Mouse (Mus musculus) kidney, postnatal 36 days (tissue): ENCODE measurements around the gene Gm5142.

Experiments
- DNase-seq, 2 experiments: peaks; one replicate each; pipeline ENCODE4 v3.0.0; 2021 to 2022; ENCODE audit warnings: mixed read lengths in 2 of 2

The Gm5142 gene

DNA sequence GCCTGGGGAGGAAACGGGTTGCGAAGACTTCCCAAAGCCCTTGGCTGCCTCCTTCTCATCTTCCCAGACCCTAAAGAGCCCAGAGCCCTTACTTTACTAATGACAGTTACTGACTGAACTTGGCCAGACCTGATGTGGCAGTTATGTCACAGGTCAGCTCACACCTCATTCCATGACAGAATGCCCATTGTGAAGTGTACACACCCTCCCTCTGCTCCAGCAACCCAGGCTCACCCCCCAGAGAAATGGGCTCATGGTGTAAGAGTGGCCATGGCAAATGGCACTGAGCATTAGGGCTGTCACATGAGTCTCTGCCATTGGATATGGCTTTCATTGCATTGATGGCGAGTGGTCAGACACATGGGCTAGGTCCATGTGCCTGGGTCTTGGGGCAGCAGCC, at the start of gene Gm5142:
TSS of gene Gm5142 (minus strand) at position 101 of the 400 bp plus-strand sequence.
- DNase-seq: no peak

GRCm38 (mm10) chr14:59226240-59226639, 47.7 kb upstream of the Gm5142 start:
- no peak for DNase-seq

DNA sequence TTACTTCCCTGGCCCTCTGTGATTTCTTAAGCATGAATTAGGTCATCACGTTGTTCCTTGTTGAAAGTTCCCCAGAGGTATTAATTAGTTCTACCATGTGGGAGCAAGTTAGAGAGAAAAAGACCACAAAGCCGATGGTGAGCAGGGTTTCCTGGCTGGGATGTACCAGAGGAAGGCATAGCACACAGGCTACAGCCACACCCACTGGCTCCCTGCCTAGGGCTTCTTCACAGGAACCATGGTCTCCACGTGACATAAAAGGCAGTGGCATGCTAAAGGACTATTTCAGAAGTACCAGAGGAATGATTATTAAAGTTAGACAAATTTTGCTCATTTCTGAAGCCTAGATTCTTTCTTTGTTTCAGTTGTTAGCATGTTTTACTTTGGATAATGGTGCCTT, 40.7 kb upstream of the Gm5142 start:
- peak; percentile 21 to 56 for DNase-seq

DNA sequence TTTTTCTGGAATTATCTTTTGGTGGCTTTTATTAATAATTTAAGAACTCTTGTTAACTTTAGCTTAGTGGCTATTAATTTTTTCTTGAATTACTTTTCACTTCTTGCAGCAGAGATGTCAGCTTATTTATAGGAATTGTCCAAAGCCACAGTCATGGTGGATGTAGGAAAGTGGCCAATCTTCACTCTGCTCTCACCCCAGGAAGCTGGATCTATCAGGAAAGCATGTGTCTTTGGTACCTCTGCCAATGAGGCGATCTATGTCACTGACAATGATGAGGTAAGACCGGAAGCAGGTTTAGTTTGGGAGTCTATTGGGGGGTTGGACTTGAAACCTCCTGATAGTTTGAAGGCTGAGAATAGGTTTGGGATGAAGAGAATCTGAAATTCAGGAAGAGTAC, 31.3 kb upstream of the Gm5142 start:
- DNase-seq: no peak

DNA sequence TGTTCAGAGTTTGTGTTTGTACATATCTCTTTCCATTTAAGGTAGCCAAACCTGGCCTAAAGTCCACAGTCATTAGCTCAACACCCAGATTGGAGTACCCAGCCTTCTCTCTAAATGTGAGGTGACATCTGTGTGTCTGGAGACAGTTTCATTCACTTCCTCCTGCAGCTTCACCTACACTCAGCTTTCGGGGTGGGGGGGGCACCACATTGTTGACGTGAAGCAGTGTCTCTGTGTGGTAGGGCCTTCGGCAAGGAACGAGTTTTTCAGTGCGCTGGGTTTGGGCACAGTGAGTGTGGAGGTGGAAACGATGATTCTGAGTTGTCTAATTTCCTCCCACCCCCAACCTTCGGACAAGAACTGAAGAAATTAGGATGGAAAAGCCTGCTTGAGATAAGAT, 30.5 kb upstream of the Gm5142 start:
- no peak for DNase-seq

DNA sequence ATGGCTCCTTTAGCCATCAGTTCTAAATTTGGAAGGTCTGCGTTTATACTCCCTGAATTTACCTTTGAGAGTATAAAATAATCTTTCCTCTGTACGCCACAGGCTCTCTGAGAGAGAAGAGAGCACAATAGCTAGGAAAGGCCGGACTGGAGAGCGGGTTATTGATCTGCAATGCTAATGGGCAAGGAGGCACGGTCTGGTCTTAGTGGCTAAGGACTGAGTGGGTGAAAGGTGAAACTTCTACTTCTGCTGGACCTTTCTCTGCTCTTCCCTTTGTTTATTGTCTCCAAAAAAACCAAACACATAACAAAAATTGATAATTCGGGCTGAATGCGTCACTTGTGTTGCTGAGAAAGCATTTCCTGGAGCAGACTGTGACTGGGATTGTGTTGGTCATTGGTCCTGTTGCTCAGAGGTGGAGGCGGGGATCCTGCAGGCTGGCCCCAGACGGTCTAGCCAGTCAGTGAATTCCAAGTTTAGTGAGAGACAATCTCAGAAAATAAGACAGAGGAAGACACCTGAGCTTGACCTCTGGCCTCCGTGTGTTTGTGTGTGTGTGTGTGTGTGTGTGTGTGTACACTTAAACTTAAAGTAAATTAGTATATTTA, 27.5 kb upstream of the Gm5142 start:
- no peak for DNase-seq

DNA sequence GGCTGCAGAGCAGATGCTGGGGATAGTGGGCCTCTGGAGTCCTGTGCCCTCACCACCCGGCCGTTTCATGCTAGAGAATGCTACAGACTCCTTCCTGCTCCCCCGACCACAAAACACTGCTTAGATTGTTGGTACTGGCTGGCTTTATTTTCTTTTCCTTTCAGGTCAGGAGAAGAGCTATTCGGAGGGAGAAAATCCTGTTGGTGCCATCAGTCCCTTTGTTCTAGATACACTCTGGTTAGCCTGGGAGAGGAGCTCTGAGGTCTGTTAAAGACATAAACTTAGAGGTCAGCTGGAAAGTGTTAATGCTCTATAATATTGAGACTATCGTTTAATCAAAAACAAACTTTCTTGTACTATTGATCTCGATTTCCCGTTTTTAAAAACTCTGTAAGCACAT, 26.9 kb upstream of the Gm5142 start:
- DNase-seq: no peak

GRCm38 (mm10) chr14:59201604-59202215, 23.2 kb upstream of the Gm5142 start:
- DNase-seq: no peak

GRCm38 (mm10) chr14:59200711-59201603, 22.4 kb upstream of the Gm5142 start, which contains the start of gene Rcbtb1:
Gene Rcbtb1, plus strand, starts transcription at chr14:59201209.
- DNase-seq: peak; percentile 95 to 97

DNA sequence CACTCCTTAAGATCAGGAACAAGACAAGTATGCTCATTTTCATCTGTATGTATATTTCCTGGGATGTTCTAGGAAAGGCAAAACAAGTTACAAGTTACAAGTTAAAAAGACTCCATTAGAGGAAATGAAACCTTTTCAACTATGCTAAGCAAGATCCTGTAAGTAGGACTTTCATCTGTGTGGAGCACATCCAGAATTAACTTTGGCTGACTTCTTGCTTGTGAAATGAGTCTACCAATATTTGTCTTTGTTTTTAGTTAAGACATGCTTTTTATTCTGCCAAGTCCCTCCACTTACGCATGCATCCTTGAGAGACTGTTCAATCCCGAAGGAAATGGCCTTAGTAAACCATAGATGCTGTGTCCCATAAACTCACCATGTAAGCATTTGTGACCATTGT, 7.6 kb upstream of the Gm5142 start:
- DNase-seq: no peak

DNA sequence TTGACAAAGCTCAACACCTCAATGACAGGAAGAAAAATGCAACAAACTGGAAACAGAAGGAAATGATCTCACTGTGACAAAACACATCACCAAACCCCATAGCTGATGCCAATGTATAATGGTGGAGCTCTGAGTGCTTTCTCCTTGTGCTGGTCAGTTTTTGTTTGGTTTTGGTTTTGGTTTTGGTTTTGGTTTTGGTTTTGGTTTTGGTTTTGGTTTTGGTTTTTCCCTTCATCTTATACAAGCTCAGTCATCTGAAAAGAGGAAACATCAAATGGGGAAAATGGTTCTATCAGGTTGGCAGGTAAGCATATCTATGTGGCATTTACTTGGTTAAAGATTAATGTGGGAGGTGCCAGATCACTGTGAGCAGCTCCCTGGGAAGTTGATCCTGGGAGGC, 7.0 kb upstream of the Gm5142 start:
- DNase-seq: no peak

GRCm38 (mm10) chr14:59182732-59183131, 4.2 kb upstream of the Gm5142 start:
- DNase-seq: no peak

- DNase-seq: peak; percentile 71 to 87
Observed at GRCm38 (mm10) chr14:59157016-59157698, 21.4 kb downstream of the Gm5142 start.

DNA sequence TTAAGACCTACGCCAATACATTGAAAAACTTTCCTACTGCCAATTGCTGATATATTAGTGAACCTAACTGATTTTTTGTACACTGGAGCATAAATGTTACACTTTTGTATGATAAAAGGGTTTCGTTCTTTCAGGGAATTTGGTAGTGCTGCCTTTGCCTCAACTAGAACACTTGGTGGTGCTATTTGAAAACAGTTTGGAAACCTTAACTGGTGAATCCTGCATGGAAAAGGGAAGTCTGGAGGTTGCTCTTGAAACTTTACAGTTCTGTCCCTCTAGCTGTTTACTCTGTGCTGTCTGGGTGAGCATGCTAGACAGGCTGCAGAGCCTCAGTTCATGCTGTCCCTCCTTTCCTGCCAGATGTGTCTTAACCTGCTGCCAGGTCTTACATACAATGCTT, 23.0 kb downstream of the Gm5142 start:
- DNase-seq: peak in 1 of 2 experiments; percentile 16

DNA sequence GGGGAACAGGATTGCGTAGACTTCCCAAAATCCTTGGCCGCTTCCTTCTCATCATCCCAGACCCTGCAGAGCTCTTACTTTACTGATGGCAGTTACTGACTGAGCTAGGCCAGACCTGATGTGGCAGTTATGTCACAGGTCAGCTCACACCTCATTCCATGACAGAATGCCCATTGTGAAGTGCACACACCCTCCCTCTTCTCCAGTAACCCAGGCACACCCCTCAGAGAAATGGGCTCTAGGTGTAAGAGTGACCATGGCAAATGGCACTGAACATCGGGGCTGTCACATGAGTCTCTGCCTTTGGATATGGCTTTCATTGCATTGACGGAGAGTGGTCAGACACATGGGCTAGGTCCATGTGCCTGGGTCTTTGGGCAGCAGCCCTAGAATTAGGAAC, 35.8 kb downstream of the Gm5142 start, which contains the start of gene 1700129C05Rik:
TSS of gene 1700129C05Rik (minus strand) at position 101 of the 400 bp plus-strand sequence.
- DNase-seq: no peak

- DNase-seq: no peak
Observed at GRCm38 (mm10) chr14:59114281-59114680, 64.3 kb downstream of the Gm5142 start.
